Mouse (Mus musculus): ENCODE results near the gene Cblc. TPM values are rescaled to one million over a fixed set of nuclear protein-coding genes. Genes with fewer than 3 reads are reported as not detected.
"Not testable (repeated sequence)": the region's sequence is repeated elsewhere in the genome, so short reads cannot be mapped to it uniquely, and the experiment has no call there.

The Cblc gene
- polyA plus RNA-seq, 1 experiment from 2014 or later: 0.28 TPM

GRCm38 (mm10) chr7:19792701-19793630 lies 3.6 kb downstream of the Cblc start:
- H3K4me3 ChIP-seq (ENCODE audit: low read depth, low read length): no peak overlapping the region
- H3K9me3 ChIP-seq (ENCODE audit: control insufficient read depth, low read length): no peaks in the 10 kb centered on the region
- WGBS: 86% methylated on average over 19 of the region's 19 CpGs
- no peak overlapping the region for H3K27ac ChIP-seq (ENCODE audit: low read depth, low read length)
- ATAC-seq (replicated peaks; ENCODE audit: low FRiP score) (no peak), DNase-seq (ENCODE audit: low spot score) (no peak)
- H3K36me3 ChIP-seq (ENCODE audit: control insufficient read depth, insufficient read depth, low read length): no peaks in the 10 kb centered on the region
- H3K4me1 ChIP-seq (replicated peaks; ENCODE audit: control insufficient read depth, insufficient read depth, low read length): no peaks in the 10 kb centered on the region
- H3K27me3 ChIP-seq (ENCODE audit: control insufficient read depth, insufficient read depth, low read length): peaks cover 17% of the 10 kb centered on the region
- H3K4me2 ChIP-seq (ENCODE audit: low read depth, low read length, severe bottlenecking): no peak overlapping the region
- H3K9ac ChIP-seq (ENCODE audit: low read length): no peak overlapping the region

- not testable (repeated sequence) for H3K36me3 ChIP-seq (ENCODE audit: control insufficient read depth, insufficient read depth, low read length); H3K9me3 ChIP-seq (ENCODE audit: control insufficient read depth, low read length); H3K4me3 ChIP-seq (ENCODE audit: low read depth, low read length); DNase-seq (ENCODE audit: low spot score); H3K4me1 ChIP-seq (replicated peaks; ENCODE audit: control insufficient read depth, insufficient read depth, low read length); H3K9ac ChIP-seq (ENCODE audit: low read length); H3K27me3 ChIP-seq (ENCODE audit: control insufficient read depth, insufficient read depth, low read length); H3K27ac ChIP-seq (ENCODE audit: low read depth, low read length); H3K4me2 ChIP-seq (ENCODE audit: low read depth, low read length, severe bottlenecking); ATAC-seq (replicated peaks; ENCODE audit: low FRiP score)
- WGBS: 97% methylated on average over 2 of the region's 2 CpGs
These were observed 5.1 kb downstream of the Cblc start for GRCm38 (mm10) chr7:19791504-19791903.

- ATAC-seq (replicated peaks; ENCODE audit: low FRiP score) (peak; percentile 65; the same call in 1 of the 2 replicates), DNase-seq (ENCODE audit: low spot score) (peak; percentile 96)
- H3K4me1 ChIP-seq (replicated peaks; ENCODE audit: control insufficient read depth, insufficient read depth, low read length): no peaks in the 10 kb centered on the region
- 3% methylated on average over 19 of the region's 19 CpGs for WGBS
- peak overlapping the region; percentile 31; the same call in 1 of the 2 replicates for H3K9ac ChIP-seq (ENCODE audit: low read length)
- H3K9me3 ChIP-seq (ENCODE audit: control insufficient read depth, low read length): no peaks in the 10 kb centered on the region
- H3K4me2 ChIP-seq (ENCODE audit: low read depth, low read length, severe bottlenecking): peak overlapping the region; percentile 56
- H3K27ac ChIP-seq (ENCODE audit: low read depth, low read length): no peak overlapping the region
- H3K4me3 ChIP-seq (ENCODE audit: low read depth, low read length): peak overlapping the region; percentile 22
- H3K27me3 ChIP-seq (ENCODE audit: control insufficient read depth, insufficient read depth, low read length): no peaks in the 10 kb centered on the region
- no peaks in the 10 kb centered on the region for H3K36me3 ChIP-seq (ENCODE audit: control insufficient read depth, insufficient read depth, low read length)
These were observed 6.7 kb downstream of the Cblc start for GRCm38 (mm10) chr7:19789904-19790347.

- H3K9me3 ChIP-seq (ENCODE audit: control insufficient read depth, low read length): no peaks in the 10 kb centered on the region
- DNase-seq (ENCODE audit: low spot score) (no peak), ATAC-seq (replicated peaks; ENCODE audit: low FRiP score) (no peak)
- no peak overlapping the region for H3K27ac ChIP-seq (ENCODE audit: low read depth, low read length)
- H3K4me2 ChIP-seq (ENCODE audit: low read depth, low read length, severe bottlenecking): no peak overlapping the region
- no peak overlapping the region for H3K4me3 ChIP-seq (ENCODE audit: low read depth, low read length)
- H3K27me3 ChIP-seq (ENCODE audit: control insufficient read depth, insufficient read depth, low read length): no peaks in the 10 kb centered on the region
- no peaks in the 10 kb centered on the region for H3K4me1 ChIP-seq (replicated peaks; ENCODE audit: control insufficient read depth, insufficient read depth, low read length)
- H3K9ac ChIP-seq (ENCODE audit: low read length): no peak overlapping the region
- no peaks in the 10 kb centered on the region for H3K36me3 ChIP-seq (ENCODE audit: control insufficient read depth, insufficient read depth, low read length)
- 57% methylated on average over 12 of the region's 12 CpGs for WGBS
These were observed 10.6 kb downstream of the Cblc start for GRCm38 (mm10) chr7:19785874-19786458.

- H3K27me3 ChIP-seq (ENCODE audit: control insufficient read depth, insufficient read depth, low read length): no peaks in the 10 kb centered on the region
- no peak overlapping the region for H3K4me2 ChIP-seq (ENCODE audit: low read depth, low read length, severe bottlenecking)
- DNase-seq (ENCODE audit: low spot score): no peak
- no peak overlapping the region for H3K27ac ChIP-seq (ENCODE audit: low read depth, low read length)
- H3K4me3 ChIP-seq (ENCODE audit: low read depth, low read length): no peak overlapping the region
- H3K9me3 ChIP-seq (ENCODE audit: control insufficient read depth, low read length): no peaks in the 10 kb centered on the region
- H3K4me1 ChIP-seq (replicated peaks; ENCODE audit: control insufficient read depth, insufficient read depth, low read length): no peaks in the 10 kb centered on the region
- H3K9ac ChIP-seq (ENCODE audit: low read length): no peak overlapping the region
- no peak for ATAC-seq (replicated peaks; ENCODE audit: low FRiP score)
- H3K36me3 ChIP-seq (ENCODE audit: control insufficient read depth, insufficient read depth, low read length): no peaks in the 10 kb centered on the region
- 46% methylated on average over 11 of the region's 11 CpGs for WGBS
These were observed 11.7 kb downstream of the Cblc start for GRCm38 (mm10) chr7:19784764-19785535.

GRCm38 (mm10) chr7:19783630-19784029 lies 13.0 kb downstream of the Cblc start:
- 86% methylated on average over 8 of the region's 8 CpGs for WGBS
- no peak overlapping the region for H3K9ac ChIP-seq (ENCODE audit: low read length)

GRCm38 (mm10) chr7:19782645-19783044 lies 14.0 kb downstream of the Cblc start:
- H3K27me3 ChIP-seq (ENCODE audit: control insufficient read depth, insufficient read depth, low read length): no peaks in the 10 kb centered on the region
- ATAC-seq (replicated peaks; ENCODE audit: low FRiP score) (no peak), DNase-seq (ENCODE audit: low spot score) (no peak)
- no peaks in the 10 kb centered on the region for H3K36me3 ChIP-seq (ENCODE audit: control insufficient read depth, insufficient read depth, low read length)
- H3K27ac ChIP-seq (ENCODE audit: low read depth, low read length): no peak overlapping the region
- 86% methylated on average over 4 of the region's 4 CpGs for WGBS
- no peaks in the 10 kb centered on the region for H3K9me3 ChIP-seq (ENCODE audit: control insufficient read depth, low read length)
- no peak overlapping the region for H3K4me3 ChIP-seq (ENCODE audit: low read depth, low read length)
- no peak overlapping the region for H3K4me2 ChIP-seq (ENCODE audit: low read depth, low read length, severe bottlenecking)
- H3K4me1 ChIP-seq (replicated peaks; ENCODE audit: control insufficient read depth, insufficient read depth, low read length): no peaks in the 10 kb centered on the region
- no peak overlapping the region for H3K9ac ChIP-seq (ENCODE audit: low read length)

More at GRCm38 (mm10) chr7:19783630-19784029, 13.0 kb downstream of the Cblc start:
- no peak overlapping the region for H3K4me2 ChIP-seq (ENCODE audit: low read depth, low read length, severe bottlenecking)
- H3K4me1 ChIP-seq (replicated peaks; ENCODE audit: control insufficient read depth, insufficient read depth, low read length): no peaks in the 10 kb centered on the region
- DNase-seq (ENCODE audit: low spot score): no peak
- no peaks in the 10 kb centered on the region for H3K36me3 ChIP-seq (ENCODE audit: control insufficient read depth, insufficient read depth, low read length)
- no peaks in the 10 kb centered on the region for H3K9me3 ChIP-seq (ENCODE audit: control insufficient read depth, low read length)
- no peaks in the 10 kb centered on the region for H3K27me3 ChIP-seq (ENCODE audit: control insufficient read depth, insufficient read depth, low read length)
- no peak for ATAC-seq (replicated peaks; ENCODE audit: low FRiP score)
- H3K4me3 ChIP-seq (ENCODE audit: low read depth, low read length): no peak overlapping the region
- no peak overlapping the region for H3K27ac ChIP-seq (ENCODE audit: low read depth, low read length)

GRCm38 (mm10) chr7:19781741-19782140 lies 14.9 kb downstream of the Cblc start:
- 92% methylated on average over 7 of the region's 7 CpGs for WGBS
- Histone ChIP-seq H3K4me1 (replicated peaks; ENCODE audit: control insufficient read depth, insufficient read depth, low read length) (no peaks in the 10 kb centered on the region), H3K9me3 (ENCODE audit: control insufficient read depth, low read length) (no peaks in the 10 kb centered on the region), H3K27ac (ENCODE audit: low read depth, low read length) (no peak overlapping the region), H3K4me2 (ENCODE audit: low read depth, low read length, severe bottlenecking) (no peak overlapping the region), H3K4me3 (ENCODE audit: low read depth, low read length) (no peak overlapping the region), H3K27me3 (ENCODE audit: control insufficient read depth, insufficient read depth, low read length) (no peaks in the 10 kb centered on the region), H3K9ac (ENCODE audit: low read length) (no peak overlapping the region), H3K36me3 (ENCODE audit: control insufficient read depth, insufficient read depth, low read length) (no peaks in the 10 kb centered on the region)
- ATAC-seq (replicated peaks; ENCODE audit: low FRiP score): no peak
- DNase-seq (ENCODE audit: low spot score): no peak

Data from forebrain, embryonic 11.5 days (tissue).